Mouse (Mus musculus) megakaryocyte, embryonic 14.5 days (primary cell): ENCODE data around the gene Wdpcp.

ENCODE experiments used
- FLI1 ChIP-seq: IDR thresholded peaks from 2 replicates; pipeline ENCODE4 v1.6.1; 2012; ENCODE audit warnings: low read length, inconsistent platforms, mixed read lengths
- GATA1 ChIP-seq: IDR thresholded peaks from 3 replicates; pipeline ENCODE4 v1.6.1; 2012; ENCODE audit warnings: mixed read lengths, low read length, inconsistent platforms, borderline replicate concordance

- TF ChIP-seq GATA1 (no peak), FLI1 (no peak)
Observed at GRCm38 (mm10) chr11:21763201-21763600, 191.2 kb downstream of the Wdpcp start.
